ENCODE assay signal across 8 mouse cellular contexts in genomic region chrX:99432400-99432799, GRCm38 (mm10). TPM values are rescaled to one million over a fixed set of nuclear protein-coding genes. Genes with fewer than 3 reads are reported as not detected.
DNase-seq lines count a peak whose midpoint lies in the region; ATAC-seq and TF ChIP-seq lines count a peak whose summit lies in the region.

No protein-coding gene starts in this region.

- intact Hi-C loops in left cerebral cortex, postnatal 4 days (cut with DNase I) = no loop called here
- intact Hi-C loops in left cerebral cortex, postnatal 14 days (cut with DNase I) = no loop called here
- intact Hi-C loops in heart, postnatal 36 days (cut with DNase I) = no loop called here

- no peak overlapping the region for H3K4me2 ChIP-seq in liver, embryonic 11.5 days

- 71% methylated on average over 4 of the region's 4 CpGs for WGBS in liver, embryonic 11.5 days
- 83% methylated on average over 4 of the region's 4 CpGs for WGBS in thymus, adult 2 months

- H3K27me3 ChIP-seq in liver, embryonic 11.5 days (replicated peaks; ENCODE audit: control insufficient read depth, insufficient read depth, low read length) = peaks cover 54% of the 10 kb centered on the region
- H3K27me3 ChIP-seq in thymus, adult 2 months (ENCODE audit: control insufficient read depth, insufficient read depth, low read length) = no peaks in the 10 kb centered on the region

- H3K4me3 ChIP-seq in liver, embryonic 11.5 days (ENCODE audit: low read depth, low read length) = no peak overlapping the region
- H3K4me3 ChIP-seq in thymus, adult 2 months (ENCODE audit: control insufficient read depth, insufficient read depth, low read length) = no peak overlapping the region

- no peaks in the 10 kb centered on the region for H3K4me1 ChIP-seq in liver, embryonic 11.5 days (replicated peaks; ENCODE audit: control insufficient read depth, insufficient read depth, low read length)
- no peaks in the 10 kb centered on the region for H3K4me1 ChIP-seq in thymus, adult 2 months (replicated peaks; ENCODE audit: control insufficient read depth, insufficient read depth, low read length)

- no peak for TF ChIP-seq POLR2A in thymus, adult 2 months (IDR thresholded peaks at IDR 0.05; ENCODE audit: control insufficient read depth, extremely low read depth, insufficient read depth, low read length, poor library complexity)

- H3K9ac ChIP-seq in liver, embryonic 11.5 days (ENCODE audit: low read depth, low read length) = no peak overlapping the region

- H3K36me3 ChIP-seq in liver, embryonic 11.5 days (ENCODE audit: control insufficient read depth, insufficient read depth, low read length) = no peaks in the 10 kb centered on the region
- no peaks in the 10 kb centered on the region for H3K36me3 ChIP-seq in thymus, adult 2 months (ENCODE audit: control insufficient read depth, insufficient read depth, low read length)

- TF ChIP-seq CTCF in thymus, adult 2 months (IDR thresholded peaks at IDR 0.05; ENCODE audit: borderline replicate concordance, control insufficient read depth, extremely low read depth, insufficient read depth, low read length, poor library complexity) = no peak

- no peak overlapping the region for H3K27ac ChIP-seq in liver, embryonic 11.5 days (ENCODE audit: low read depth, low read length)
- H3K27ac ChIP-seq in thymus, adult 2 months (ENCODE audit: control insufficient read depth, insufficient read depth, low read length) = no peak overlapping the region

- DNase-seq in adrenal gland, postnatal 10 days = peak; percentile 64
- DNase-seq in adrenal gland, adult 18-20 months (ENCODE audit: low spot score in 2 of 2) = no peak
- DNase-seq in left cerebral cortex, postnatal 4 days = peak; percentile 45
- no peak for DNase-seq in left cerebral cortex, postnatal 14 days (ENCODE audit: low spot score in 2 of 2)
- DNase-seq in cerebellum, postnatal 14 days = peak; percentile 35 to 37
- DNase-seq in heart, postnatal 36 days = peak; percentile 16 to 25
- no peak for DNase-seq in liver, embryonic 11.5 days (ENCODE audit: low spot score)
- DNase-seq in thymus, adult 2 months = no peak

- ATAC-seq in liver, embryonic 11.5 days (replicated peaks; ENCODE audit: low FRiP score) = no peak

- no peaks in the 10 kb centered on the region for H3K9me3 ChIP-seq in liver, embryonic 11.5 days (ENCODE audit: control insufficient read depth, low read length)

RNA-seq across cellular contexts. Expression of gene Pja1, which starts 38.7 kb away (rescaled TPM):
- total RNA-seq in adrenal gland, postnatal 10 days (2021) = 10 to 100 TPM; 76.2 to 88.1 TPM
- total RNA-seq in adrenal gland, adult 18-20 months (2021) = 100 to 1,000 TPM; 164 to 177 TPM
- 100 to 1,000 TPM; 171 to 197 TPM for total RNA-seq in left cerebral cortex, postnatal 4 days (2021)
- total RNA-seq in left cerebral cortex, postnatal 14 days (2021) = 100 to 1,000 TPM; 181 to 200 TPM
- total RNA-seq in heart, postnatal 36 days (2021) = 10 to 100 TPM; 18.6 to 23.3 TPM
- polyA plus RNA-seq in liver, embryonic 11.5 days (2014; fragmentation: Nextera tagmentation; extraction: Ambion mirVana) = 87.9 and 92.6 TPM in 2 replicates
- 28.6 and 37.1 TPM in 2 replicates for polyA plus RNA-seq in thymus, adult 2 months (2012; rRNA removed)

Comparison
In these comparisons a context has a peak if more than half of its experiments do, and no peak if none do; other contexts are left out.
1. DNase-seq: peak in adrenal gland, postnatal 10 days (single experiment), left cerebral cortex, postnatal 4 days (single experiment), cerebellum, postnatal 14 days (2 of 2) and heart, postnatal 36 days (2 of 2); none in adrenal gland, adult 18-20 months (0 of 2), left cerebral cortex, postnatal 14 days (0 of 2), liver, embryonic 11.5 days (single experiment) and thymus, adult 2 months (single experiment).